Mouse (Mus musculus): ENCODE measurements at regions not wholly inside any gene's neighbourhood (a gene's known extent, or its start where the extent isn't known, plus 50 kb on each side); places are given as distances from the start of the nearest gene placed in this dataset.
A peak's percentile ranks its signal among the peaks of the same experiment; 100 is the strongest.

DNA sequence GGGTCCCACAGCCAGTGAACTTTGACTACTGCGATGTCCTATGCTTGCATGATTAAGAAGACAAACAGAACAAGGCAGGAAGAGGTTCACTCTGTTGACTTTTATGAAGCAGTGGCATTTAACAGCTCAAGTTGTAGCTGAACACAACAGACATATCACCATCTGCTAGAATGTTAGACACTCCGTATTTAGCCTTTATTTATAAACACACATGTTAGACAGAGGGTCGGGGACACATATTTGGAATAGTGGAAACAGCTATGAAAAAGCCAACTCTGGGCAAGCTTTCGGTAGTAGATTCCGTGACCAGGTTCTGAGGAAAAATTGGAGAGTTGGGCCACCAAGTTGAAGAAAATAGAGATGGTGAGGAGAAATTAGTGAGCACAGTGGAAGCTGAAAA, 775.6 kb upstream of the Fam98a start:
- Histone ChIP-seq H3K9me3 (ENCODE audit: control insufficient read depth, low read length) (no peaks in the 10 kb centered on the region), H3K27ac (ENCODE audit: low read depth, low read length) (no peak overlapping the region), H3K4me3 (ENCODE audit: low read depth, low read length) (no peak overlapping the region), H3K4me1 (replicated peaks; ENCODE audit: control insufficient read depth, insufficient read depth, low read length) (no peaks in the 10 kb centered on the region), H3K4me2 (replicated peaks; ENCODE audit: low read depth, low read length) (no peak overlapping the region), H3K27me3 (ENCODE audit: control insufficient read depth, insufficient read depth, low read length) (no peaks in the 10 kb centered on the region), H3K9ac (ENCODE audit: low read depth, low read length) (no peak overlapping the region), H3K36me3 (ENCODE audit: control insufficient read depth, insufficient read depth, low read length) (no peaks in the 10 kb centered on the region)
- no peak for ATAC-seq (ENCODE audit: low FRiP score)
- WGBS, result 91% methylated on average over 5 of the region's 5 CpGs
- no peak for DNase-seq (ENCODE audit: low spot score)

DNA sequence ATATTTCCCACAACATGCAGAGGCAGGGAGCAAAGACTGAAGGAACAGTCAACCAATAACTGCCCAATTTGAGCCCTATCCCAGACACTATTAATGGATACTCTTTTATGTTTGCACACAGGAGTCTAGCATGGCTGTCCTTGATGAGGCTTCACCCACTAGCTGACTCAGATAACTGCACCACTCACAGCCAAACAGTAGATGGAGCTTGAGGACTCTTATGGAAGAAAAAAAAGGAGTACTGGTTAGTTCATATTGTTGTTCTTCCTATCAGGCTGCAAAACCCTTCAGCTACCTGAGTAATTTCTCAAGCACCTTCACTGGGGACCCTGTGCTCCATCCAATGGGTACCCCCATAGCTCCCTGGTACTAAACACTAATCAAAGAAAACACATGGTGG, 742.9 kb upstream of the Fam98a start:
- ATAC-seq (ENCODE audit: low FRiP score) (0 out of 2 replicates have a peak, but pooled peaks have one; percentile 19), DNase-seq (ENCODE audit: low spot score) (peak; percentile 2)
- no peaks in the 10 kb centered on the region for H3K36me3 ChIP-seq (ENCODE audit: control insufficient read depth, insufficient read depth, low read length)
- H3K4me2 ChIP-seq (replicated peaks; ENCODE audit: low read depth, low read length), result no peak overlapping the region
- H3K27ac ChIP-seq (ENCODE audit: low read depth, low read length), result no peak overlapping the region
- H3K9ac ChIP-seq (ENCODE audit: low read depth, low read length), result no peak overlapping the region
- no peaks in the 10 kb centered on the region for H3K9me3 ChIP-seq (ENCODE audit: control insufficient read depth, low read length)
- no peaks in the 10 kb centered on the region for H3K4me1 ChIP-seq (replicated peaks; ENCODE audit: control insufficient read depth, insufficient read depth, low read length)
- H3K4me3 ChIP-seq (ENCODE audit: low read depth, low read length), result no peak overlapping the region
- H3K27me3 ChIP-seq (ENCODE audit: control insufficient read depth, insufficient read depth, low read length), result no peaks in the 10 kb centered on the region

Measured in hindbrain, embryonic 11.5 days (tissue).